Mouse (Mus musculus): ENCODE measurements around the gene Ssx2ip. TPM values are rescaled to one million over a fixed set of nuclear protein-coding genes. Genes with fewer than 3 reads are reported as not detected.

The Ssx2ip gene
- polyA plus RNA-seq, 1 experiment: not detected

GRCm38 (mm10) chr3:146410114-146410513, 5.7 kb downstream of the Ssx2ip start:
- WGBS: 84% methylated on average over 7 of the region's 7 CpGs
- Histone ChIP-seq H3K4me3 (ENCODE audit: insufficient read depth, low read depth, low read length) (no peak overlapping the region), H3K4me1 (ENCODE audit: control insufficient read depth, insufficient read depth, low read length) (peaks cover 21% of the 10 kb centered on the region), H3K27ac (ENCODE audit: insufficient read depth, low read depth, low read length) (no peak overlapping the region)
- TF ChIP-seq POLR2A (IDR thresholded peaks at IDR 0.05; ENCODE audit: insufficient read depth, low read depth, low read length) (no peak), CTCF (IDR thresholded peaks at IDR 0.05; ENCODE audit: insufficient read depth, low read depth, low read length) (no peak)

GRCm38 (mm10) chr3:146412008-146412407, 7.6 kb downstream of the Ssx2ip start:
- no peak for TF ChIP-seq POLR2A (IDR thresholded peaks at IDR 0.05; ENCODE audit: insufficient read depth, low read depth, low read length)
- TF ChIP-seq CTCF (IDR thresholded peaks at IDR 0.05; ENCODE audit: insufficient read depth, low read depth, low read length): no peak
- Histone ChIP-seq H3K27ac (ENCODE audit: insufficient read depth, low read depth, low read length) (no peak overlapping the region), H3K4me3 (ENCODE audit: insufficient read depth, low read depth, low read length) (no peak overlapping the region), H3K4me1 (ENCODE audit: control insufficient read depth, insufficient read depth, low read length) (peaks cover 17% of the 10 kb centered on the region)
- WGBS: 70% methylated on average over 2 of the region's 2 CpGs

GRCm38 (mm10) chr3:146412480-146412879, 8.0 kb downstream of the Ssx2ip start:
- Histone ChIP-seq H3K4me1 (ENCODE audit: control insufficient read depth, insufficient read depth, low read length) (peaks cover 13% of the 10 kb centered on the region), H3K4me3 (ENCODE audit: insufficient read depth, low read depth, low read length) (no peak overlapping the region), H3K27ac (ENCODE audit: insufficient read depth, low read depth, low read length) (no peak overlapping the region)
- 89% methylated on average over 7 of the region's 7 CpGs for WGBS
- no peak for TF ChIP-seq POLR2A (IDR thresholded peaks at IDR 0.05; ENCODE audit: insufficient read depth, low read depth, low read length)
- TF ChIP-seq CTCF (IDR thresholded peaks at IDR 0.05; ENCODE audit: insufficient read depth, low read depth, low read length): no peak

- WGBS: 85% methylated on average over 13 of the region's 13 CpGs
- TF ChIP-seq CTCF (IDR thresholded peaks at IDR 0.05; ENCODE audit: insufficient read depth, low read depth, low read length): no peak
- no peak for TF ChIP-seq POLR2A (IDR thresholded peaks at IDR 0.05; ENCODE audit: insufficient read depth, low read depth, low read length)
- no peak overlapping the region for H3K4me3 ChIP-seq (ENCODE audit: insufficient read depth, low read depth, low read length)
- H3K4me1 ChIP-seq (ENCODE audit: control insufficient read depth, insufficient read depth, low read length): peaks cover 13% of the 10 kb centered on the region
- H3K27ac ChIP-seq (ENCODE audit: insufficient read depth, low read depth, low read length): no peak overlapping the region
Measured at GRCm38 (mm10) chr3:146413016-146413415, 8.6 kb downstream of the Ssx2ip start.

- no peak overlapping the region for H3K4me3 ChIP-seq (ENCODE audit: insufficient read depth, low read depth, low read length)
- H3K27ac ChIP-seq (ENCODE audit: insufficient read depth, low read depth, low read length): no peak overlapping the region
- peaks cover 13% of the 10 kb centered on the region for H3K4me1 ChIP-seq (ENCODE audit: control insufficient read depth, insufficient read depth, low read length)
- no peak for TF ChIP-seq POLR2A (IDR thresholded peaks at IDR 0.05; ENCODE audit: insufficient read depth, low read depth, low read length)
- no peak for TF ChIP-seq CTCF (IDR thresholded peaks at IDR 0.05; ENCODE audit: insufficient read depth, low read depth, low read length)
- WGBS: 77% methylated on average over 4 of the region's 4 CpGs
Measured at GRCm38 (mm10) chr3:146413992-146414391, 9.6 kb downstream of the Ssx2ip start.

- TF ChIP-seq CTCF (IDR thresholded peaks at IDR 0.05; ENCODE audit: insufficient read depth, low read depth, low read length): no peak
- Histone ChIP-seq H3K4me1 (ENCODE audit: control insufficient read depth, insufficient read depth, low read length) (peaks cover 13% of the 10 kb centered on the region), H3K27ac (ENCODE audit: insufficient read depth, low read depth, low read length) (no peak overlapping the region), H3K4me3 (ENCODE audit: insufficient read depth, low read depth, low read length) (no peak overlapping the region)
- 90% methylated on average over 12 of the region's 12 CpGs for WGBS
Measured at GRCm38 (mm10) chr3:146414555-146414954, 10.1 kb downstream of the Ssx2ip start.

- H3K4me1 ChIP-seq (ENCODE audit: control insufficient read depth, insufficient read depth, low read length): peaks cover 8% of the 10 kb centered on the region
- 95% methylated on average over 8 of the region's 8 CpGs for WGBS
- no peak overlapping the region for H3K27ac ChIP-seq (ENCODE audit: insufficient read depth, low read depth, low read length)
- TF ChIP-seq CTCF (IDR thresholded peaks at IDR 0.05; ENCODE audit: insufficient read depth, low read depth, low read length): no peak
- TF ChIP-seq POLR2A (IDR thresholded peaks at IDR 0.05; ENCODE audit: insufficient read depth, low read depth, low read length): no peak
- H3K4me3 ChIP-seq (ENCODE audit: insufficient read depth, low read depth, low read length): no peak overlapping the region
Measured at GRCm38 (mm10) chr3:146417873-146418272, 13.4 kb downstream of the Ssx2ip start.

- 91% methylated on average over 7 of the region's 7 CpGs for WGBS
- H3K27ac ChIP-seq (ENCODE audit: insufficient read depth, low read depth, low read length): no peak overlapping the region
Measured at GRCm38 (mm10) chr3:146418901-146419300, 14.5 kb downstream of the Ssx2ip start.

GRCm38 (mm10) chr3:146419534-146419933, 15.1 kb downstream of the Ssx2ip start:
- Histone ChIP-seq H3K4me1 (ENCODE audit: control insufficient read depth, insufficient read depth, low read length) (peaks cover 1% of the 10 kb centered on the region), H3K27ac (ENCODE audit: insufficient read depth, low read depth, low read length) (no peak overlapping the region), H3K4me3 (ENCODE audit: insufficient read depth, low read depth, low read length) (no peak overlapping the region)
- WGBS: 85% methylated on average over 9 of the region's 9 CpGs
- no peak for TF ChIP-seq CTCF (IDR thresholded peaks at IDR 0.05; ENCODE audit: insufficient read depth, low read depth, low read length)
- TF ChIP-seq POLR2A (IDR thresholded peaks at IDR 0.05; ENCODE audit: insufficient read depth, low read depth, low read length): no peak

More at GRCm38 (mm10) chr3:146418901-146419300, 14.5 kb downstream of the Ssx2ip start:
- Histone ChIP-seq H3K4me3 (ENCODE audit: insufficient read depth, low read depth, low read length) (no peak overlapping the region), H3K4me1 (ENCODE audit: control insufficient read depth, insufficient read depth, low read length) (peaks cover 5% of the 10 kb centered on the region)
- TF ChIP-seq POLR2A (IDR thresholded peaks at IDR 0.05; ENCODE audit: insufficient read depth, low read depth, low read length): no peak
- TF ChIP-seq CTCF (IDR thresholded peaks at IDR 0.05; ENCODE audit: insufficient read depth, low read depth, low read length): no peak

- H3K4me3 ChIP-seq (ENCODE audit: insufficient read depth, low read depth, low read length): no peak overlapping the region
- no peaks in the 10 kb centered on the region; the same call in 1 of the 2 replicates for H3K4me1 ChIP-seq (ENCODE audit: control insufficient read depth, insufficient read depth, low read length)
- H3K27ac ChIP-seq (ENCODE audit: insufficient read depth, low read depth, low read length): no peak overlapping the region
- TF ChIP-seq POLR2A (IDR thresholded peaks at IDR 0.05; ENCODE audit: insufficient read depth, low read depth, low read length) (no peak), CTCF (IDR thresholded peaks at IDR 0.05; ENCODE audit: insufficient read depth, low read depth, low read length) (no peak)
- 85% methylated on average over 15 of the region's 15 CpGs for WGBS
Measured at GRCm38 (mm10) chr3:146419992-146420537, 15.6 kb downstream of the Ssx2ip start.
